Mouse (Mus musculus) hindbrain, embryonic 13.5 days (tissue): Measurements from ENCODE around the gene Anapc2. TPM values are rescaled to one million over a fixed set of nuclear protein-coding genes. Genes with fewer than 3 reads are reported as not detected.

Experiments
- ATAC-seq: fragments of 200-750 bp; cut with Nextera tagmentation; 2 replicates; pipeline ENCODE4 v1.8.0; 2017; ENCODE audit warnings: moderate TSS enrichment; ENCODE audit not compliant: low FRiP score
- H3K27ac ChIP-seq: fragments of 300-500 bp; sonication (generic); 2 replicates; pipeline ENCODE4 v1.5.1; 2015; ENCODE audit warnings: inconsistent platforms, mild to moderate bottlenecking, moderate library complexity
- H3K27me3 ChIP-seq: fragments of 300-500 bp; sonication (generic); 2 replicates; pipeline ENCODE4 v1.6.1; 2015; ENCODE audit warnings: mild to moderate bottlenecking, inconsistent platforms
- H3K36me3 ChIP-seq: fragments of 300-500 bp; sonication (generic); 2 replicates; pipeline ENCODE4 v1.6.1; 2015; ENCODE audit warnings: mild to moderate bottlenecking, inconsistent platforms
- H3K4me1 ChIP-seq: fragments of 300-500 bp; sonication (generic); replicated peaks from 2 replicates; pipeline ENCODE4 v1.6.1; 2015; ENCODE audit warnings: inconsistent platforms
- H3K4me2 ChIP-seq: fragments of 300-500 bp; sonication (generic); 2 replicates; pipeline ENCODE4 v1.6.1; 2015; ENCODE audit warnings: inconsistent platforms, mild to moderate bottlenecking, moderate library complexity
- H3K4me3 ChIP-seq: fragments of 300-500 bp; sonication (generic); 2 replicates; pipeline ENCODE4 v1.5.1; 2015; ENCODE audit warnings: mild to moderate bottlenecking, inconsistent platforms
- H3K9ac ChIP-seq: fragments of 300-500 bp; sonication (generic); 2 replicates; pipeline ENCODE4 v1.6.1; 2015; ENCODE audit warnings: mild to moderate bottlenecking, inconsistent platforms
- H3K9me3 ChIP-seq: fragments of 300-500 bp; sonication (generic); 2 replicates; pipeline ENCODE4 v1.6.1; 2016; ENCODE audit warnings: inconsistent platforms
- WGBS: fragments of 180-500 bp; shearing (Covaris S2); methylation state at CpG from one replicate; pipeline ENCODE4 v1.1.7; 2015; 5-methylcytosine and 5-hydroxymethylcytosine counted together
- polyA plus RNA-seq: library from polyadenylated mRNA; unstranded; fragments of >200 nt; fragmentation: Nextera tagmentation; extraction: Ambion mirVana; gene quantifications from 2 replicates; pipeline ENCODE4 v1.2.1, GENCODE M21; 2015

Anapc2 gene
- 143 TPM in 2 replicates for polyA plus RNA-seq

DNA sequence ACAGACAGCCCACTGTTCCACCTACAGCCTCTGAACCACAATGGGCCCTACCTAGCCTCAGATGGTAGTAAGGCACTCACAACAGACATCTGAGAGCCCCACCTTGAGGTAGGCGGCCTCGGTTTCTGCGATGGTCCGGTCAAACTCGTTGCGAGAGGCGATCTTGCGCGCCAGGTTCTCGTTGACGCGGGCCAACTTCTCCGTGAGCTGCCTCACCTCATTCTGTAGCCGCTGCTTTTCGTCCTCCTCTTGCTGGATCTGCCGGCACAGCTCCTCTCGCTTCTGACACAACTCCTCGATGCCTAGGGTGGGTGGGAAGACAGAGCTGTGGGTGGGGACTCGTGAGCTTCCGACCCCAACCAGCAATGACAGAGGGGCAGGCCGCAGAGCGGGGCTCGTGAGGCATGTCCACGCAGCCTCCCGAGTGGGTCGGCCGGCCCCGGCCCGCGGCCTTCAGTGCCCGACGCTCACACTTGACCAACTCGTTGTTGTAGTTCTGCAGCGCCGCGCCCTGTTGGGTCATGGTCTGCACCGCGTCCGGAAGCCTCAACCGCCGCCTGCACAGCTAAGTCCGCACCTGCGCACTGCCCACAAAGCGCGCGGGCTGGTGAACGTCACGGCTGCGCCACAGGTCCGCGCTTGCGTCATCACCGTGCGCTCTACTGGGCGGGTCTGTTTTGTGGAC, at the start of gene Anapc2, which contains the start of gene Ssna1:
Gene Anapc2 (plus strand): TSS at position 652 of the 685 bp plus-strand sequence.
Gene Ssna1 (minus strand): TSS at position 612 of the 685 bp plus-strand sequence.
- peaks cover 68% of the 10 kb centered on the region for H3K36me3 ChIP-seq
- no peaks in the 10 kb centered on the region for H3K27me3 ChIP-seq
- H3K9me3 ChIP-seq: no peaks in the 10 kb centered on the region
- peaks cover 52% of the 10 kb centered on the region for H3K4me1 ChIP-seq
- peak within 1 kb of the TSS; percentile 97 for H3K4me2 ChIP-seq
- peak within 1 kb of the TSS; percentile 95 for H3K4me3 ChIP-seq
- WGBS: under 1% methylated on average over 55 of the region's 55 CpGs
- H3K9ac ChIP-seq: peak within 1 kb of the TSS; percentile 92
- peak; percentile 94 for ATAC-seq
- peak within 1 kb of the TSS; percentile 91 for H3K27ac ChIP-seq

DNA sequence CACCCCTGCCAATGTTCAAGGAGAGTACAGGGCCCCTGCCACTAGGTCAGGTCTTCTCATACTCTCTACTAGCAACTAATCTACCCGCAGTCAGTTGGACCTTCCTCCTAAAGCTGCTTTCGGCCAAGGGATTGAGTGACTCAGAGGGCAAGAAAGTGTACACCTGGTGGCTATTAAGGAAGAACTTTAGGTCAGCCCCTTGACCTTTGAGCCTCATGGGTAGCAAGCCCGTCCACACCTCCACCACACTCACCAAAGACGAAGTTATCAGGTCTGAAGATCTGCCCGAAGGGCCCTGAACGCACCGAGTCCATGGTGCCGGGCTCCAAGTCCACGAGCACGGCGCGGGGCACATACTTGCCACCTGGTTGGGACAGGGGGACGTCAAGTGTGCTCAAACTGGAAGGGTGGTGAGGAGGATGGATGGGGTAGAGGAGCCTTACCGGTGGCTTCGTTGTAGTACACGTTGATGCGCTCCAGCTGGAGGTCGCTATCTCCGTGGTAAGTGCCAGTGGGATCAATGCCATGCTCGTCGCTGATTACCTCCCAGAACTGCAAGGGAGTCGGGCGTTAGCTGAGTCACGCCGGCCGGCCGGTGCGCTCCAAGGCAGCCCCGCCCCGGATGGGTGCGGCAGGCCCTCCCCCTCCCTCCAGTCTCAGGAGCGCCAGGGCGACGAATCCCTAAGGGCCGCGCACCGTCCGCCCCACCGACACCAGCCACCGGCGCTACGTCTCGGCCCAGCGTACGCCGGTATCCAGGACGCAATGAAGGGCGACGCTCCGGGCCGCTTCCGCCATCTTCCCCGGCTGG, 48.4 kb upstream of the Anapc2 start:
- no peaks in the 10 kb centered on the region for H3K27me3 ChIP-seq
- no peaks in the 10 kb centered on the region for H3K9me3 ChIP-seq
- H3K36me3 ChIP-seq: peaks cover 9% of the 10 kb centered on the region
- H3K9ac ChIP-seq: peak overlapping the region; percentile 90
- H3K4me3 ChIP-seq: peak overlapping the region; percentile 88
- H3K27ac ChIP-seq: peak overlapping the region; percentile 94
- no peak; the same call in 1 of the 2 replicates for ATAC-seq
- peak overlapping the region; percentile 92 for H3K4me2 ChIP-seq
- 3% methylated on average over 40 of the region's 53 CpGs for WGBS
- peaks cover 22% of the 10 kb centered on the region for H3K4me1 ChIP-seq

DNA sequence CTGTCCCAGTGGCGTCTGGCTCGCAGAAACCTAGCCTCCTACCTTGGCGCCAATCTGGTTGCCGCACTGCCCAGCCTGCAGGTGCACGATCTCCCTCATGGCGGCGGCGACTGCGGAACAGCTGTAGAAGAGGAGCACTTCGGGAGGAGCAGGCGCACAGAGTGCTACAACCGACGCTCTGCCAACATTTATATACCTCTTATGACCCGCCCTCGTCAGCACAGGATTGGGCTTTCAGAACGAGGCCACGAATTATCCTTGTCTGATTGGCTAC, 47.8 kb upstream of the Anapc2 start, which contains the start of gene Tubb4b:
Gene Tubb4b (minus strand): TSS at position 211 of the 274 bp plus-strand sequence.
- Histone ChIP-seq H3K9ac (peak within 1 kb of the TSS; percentile 90), H3K27ac (peak within 1 kb of the TSS; percentile 97), H3K4me1 (peaks cover 25% of the 10 kb centered on the region), H3K36me3 (peaks cover 9% of the 10 kb centered on the region), H3K9me3 (no peaks in the 10 kb centered on the region), H3K4me3 (peak within 1 kb of the TSS; percentile 88), H3K27me3 (no peaks in the 10 kb centered on the region), H3K4me2 (peak within 1 kb of the TSS; percentile 92)
- under 1% methylated on average over 17 of the region's 17 CpGs for WGBS
- no peak for ATAC-seq

DNA sequence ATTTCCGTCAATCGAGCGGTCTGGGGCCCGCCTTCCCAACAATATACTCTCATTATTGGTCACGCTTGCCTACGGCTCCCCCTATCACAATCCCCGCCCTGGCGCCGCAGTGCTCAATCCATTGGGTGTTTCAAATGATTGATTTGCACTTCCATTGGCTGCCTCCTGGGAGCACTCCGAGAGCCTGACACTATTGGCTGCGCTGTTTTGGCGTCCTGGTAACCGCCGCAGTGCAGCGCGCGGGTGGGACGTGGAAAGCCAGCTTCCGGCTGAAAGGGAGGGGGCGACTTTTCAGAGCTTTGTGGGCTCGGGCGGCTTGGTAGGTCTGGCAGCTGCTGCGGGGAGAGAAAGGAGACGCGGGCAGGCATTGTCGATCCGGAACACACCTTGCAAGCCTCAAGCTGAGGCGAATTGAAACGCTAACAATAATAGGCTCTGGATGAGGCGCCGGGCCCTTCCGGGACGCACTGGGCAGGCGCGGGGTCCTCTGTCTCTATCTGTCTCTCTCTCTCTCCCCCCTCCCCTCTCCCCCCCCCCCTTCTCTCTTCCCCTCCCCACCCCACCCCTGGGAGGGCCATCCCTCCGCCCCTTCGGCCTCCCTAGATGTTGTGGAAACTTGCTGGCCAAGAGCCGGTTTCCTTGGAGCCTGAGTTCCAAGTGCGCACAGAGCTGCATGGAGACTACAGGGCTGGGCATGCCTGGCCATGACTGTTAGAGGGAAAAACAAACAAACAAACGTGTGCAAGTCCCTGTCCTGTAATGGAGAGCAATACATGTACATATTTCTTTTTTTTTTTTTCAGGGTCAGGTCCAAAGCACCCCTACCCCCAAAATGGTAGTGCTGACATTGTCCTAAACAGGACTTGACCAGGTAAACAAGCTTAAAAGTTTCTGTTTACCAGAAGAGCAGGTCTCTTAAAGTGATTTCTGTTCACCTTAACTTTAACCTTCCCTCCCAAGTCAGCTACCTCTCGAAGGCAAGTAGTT, 47.2 kb upstream of the Anapc2 start:
- Histone ChIP-seq H3K4me3 (peak overlapping the region; percentile 49), H3K36me3 (peaks cover 9% of the 10 kb centered on the region), H3K27me3 (0 out of 2 replicates have a peak, but pooled peaks cover 1% of the 10 kb centered on the region), H3K27ac (peak overlapping the region; percentile 97), H3K4me1 (peaks cover 25% of the 10 kb centered on the region), H3K9ac (peak overlapping the region; percentile 73), H3K4me2 (peak overlapping the region; percentile 56), H3K9me3 (no peaks in the 10 kb centered on the region)
- WGBS: 2% methylated on average over 41 of the region's 41 CpGs
- ATAC-seq: peak; percentile 98

DNA sequence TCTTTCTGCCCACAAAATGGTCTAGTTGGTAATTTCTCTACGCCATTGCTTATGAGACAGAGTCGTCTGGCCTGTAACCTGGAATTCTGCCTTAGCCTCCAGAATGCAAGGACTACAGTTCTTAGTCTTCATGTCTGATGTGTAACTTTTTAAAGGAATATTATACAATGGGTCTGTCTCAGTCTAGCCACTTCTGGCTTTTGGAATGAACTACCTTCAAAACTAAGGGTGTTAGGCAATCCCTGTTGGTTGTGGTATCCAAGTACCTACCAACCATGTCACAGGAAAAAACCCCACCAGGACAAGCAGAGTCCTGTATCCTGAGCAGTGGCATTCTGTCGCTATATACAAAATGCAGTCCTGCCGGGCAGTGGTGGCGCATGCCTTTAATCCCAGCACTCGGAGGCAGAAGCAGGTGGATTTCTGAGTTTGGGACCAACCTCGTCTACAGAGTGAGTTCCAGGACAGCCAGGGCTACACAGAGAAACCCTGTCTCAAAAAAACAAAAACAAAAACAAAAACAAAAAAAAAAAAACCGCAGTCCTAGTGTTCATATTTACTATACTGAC, 46.4 kb upstream of the Anapc2 start:
- Histone ChIP-seq H3K36me3 (peaks cover 9% of the 10 kb centered on the region), H3K27me3 (0 out of 2 replicates have a peak, but pooled peaks cover 10% of the 10 kb centered on the region), H3K9me3 (no peaks in the 10 kb centered on the region), H3K4me1 (peaks cover 25% of the 10 kb centered on the region), H3K27ac (peak overlapping the region; percentile 97), H3K9ac (peak overlapping the region; percentile 73), H3K4me3 (0 out of 2 replicates have a peak overlapping the region, but pooled peaks have one; percentile 49), H3K4me2 (peak overlapping the region; percentile 56)
- 80% methylated on average over 8 of the region's 8 CpGs for WGBS
- no peak for ATAC-seq

DNA sequence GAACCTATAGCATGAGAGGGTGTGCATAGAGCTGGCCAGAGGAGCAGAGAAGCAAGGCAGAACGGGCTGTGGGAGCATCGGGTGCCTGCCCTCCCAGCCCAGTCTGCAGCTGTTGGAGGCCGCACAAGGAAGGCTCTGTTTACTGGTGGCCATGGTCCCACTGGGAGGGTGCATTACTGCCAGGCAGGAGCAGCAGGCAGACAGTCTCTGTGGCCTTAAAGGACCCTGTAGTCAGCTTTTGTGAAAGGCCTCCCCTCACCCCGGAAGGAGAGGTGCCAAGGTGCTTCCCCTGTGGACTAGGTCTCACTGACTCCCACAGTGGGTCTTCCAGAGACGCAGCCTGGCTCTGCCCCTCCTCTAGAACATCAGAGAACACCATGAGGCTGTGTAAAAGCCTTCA, 45.4 kb upstream of the Anapc2 start:
- no peak overlapping the region for H3K4me2 ChIP-seq
- ATAC-seq: no peak
- 81% methylated on average over 5 of the region's 5 CpGs for WGBS

DNA sequence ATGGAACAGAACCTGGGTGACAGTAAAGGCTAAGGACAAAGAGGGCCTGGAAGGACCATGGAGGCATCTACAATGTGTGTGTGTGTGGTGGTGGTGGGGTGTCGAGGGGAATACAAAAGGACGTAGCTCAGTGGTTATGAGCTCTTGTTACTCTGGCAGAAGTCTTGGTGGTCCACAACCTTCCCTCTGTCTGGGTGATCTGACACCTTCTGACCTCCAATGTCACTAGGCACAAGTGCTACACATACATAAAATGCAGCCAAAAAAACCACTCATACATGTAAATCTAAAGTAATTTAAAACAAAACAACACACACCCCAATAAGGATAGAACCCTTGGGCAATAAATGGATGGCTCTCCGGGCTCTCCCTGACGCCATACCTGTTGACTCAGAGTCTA, 44.9 kb upstream of the Anapc2 start:
- peaks cover 17% of the 10 kb centered on the region; the same call in 1 of the 2 replicates for H3K27me3 ChIP-seq
- H3K4me2 ChIP-seq: no peak overlapping the region
- no peaks in the 10 kb centered on the region for H3K36me3 ChIP-seq
- WGBS: 88% methylated on average over 4 of the region's 4 CpGs
- H3K27ac ChIP-seq: no peak overlapping the region
- ATAC-seq: no peak
- peaks cover 25% of the 10 kb centered on the region for H3K4me1 ChIP-seq
- no peak overlapping the region for H3K4me3 ChIP-seq
- no peak overlapping the region for H3K9ac ChIP-seq
- H3K9me3 ChIP-seq: no peaks in the 10 kb centered on the region

More for the DNA sequence above, 45.4 kb upstream of the Anapc2 start:
- H3K27me3 ChIP-seq: peaks cover 17% of the 10 kb centered on the region; the same call in 1 of the 2 replicates
- H3K4me3 ChIP-seq: no peak overlapping the region
- H3K36me3 ChIP-seq: peaks cover 2% of the 10 kb centered on the region
- H3K9me3 ChIP-seq: no peaks in the 10 kb centered on the region
- H3K27ac ChIP-seq: no peak overlapping the region
- peaks cover 25% of the 10 kb centered on the region for H3K4me1 ChIP-seq
- H3K9ac ChIP-seq: no peak overlapping the region

DNA sequence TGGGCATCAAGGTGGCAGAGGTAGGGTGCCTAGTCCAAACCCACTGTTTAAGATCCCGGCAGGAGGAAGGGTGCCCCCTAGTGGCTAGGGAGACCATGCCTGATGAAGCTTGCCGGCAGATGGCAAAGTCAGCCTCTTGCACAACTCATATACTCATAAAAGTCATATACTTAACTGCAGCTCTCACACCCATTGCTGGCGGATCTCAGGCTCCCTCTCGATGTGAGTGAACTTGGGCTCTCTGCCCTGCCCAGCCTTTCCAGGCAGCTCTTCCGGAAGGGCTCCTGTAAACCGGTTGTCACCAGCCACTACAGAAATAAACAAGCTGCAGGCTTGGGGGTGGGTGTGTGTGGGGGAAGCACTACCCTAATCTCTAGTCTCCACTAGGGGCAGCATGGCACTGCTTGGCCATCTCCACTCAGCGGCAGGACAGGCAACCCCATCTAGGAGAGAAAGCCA, 43.8 kb upstream of the Anapc2 start:
- H3K27me3 ChIP-seq: peaks cover 17% of the 10 kb centered on the region; the same call in 1 of the 2 replicates
- peak overlapping the region; percentile 42 for H3K4me2 ChIP-seq
- peak overlapping the region; percentile 23 for H3K4me3 ChIP-seq
- H3K27ac ChIP-seq: peak overlapping the region; percentile 72
- ATAC-seq: no peak
- peaks cover 20% of the 10 kb centered on the region for H3K4me1 ChIP-seq
- no peaks in the 10 kb centered on the region for H3K36me3 ChIP-seq
- under 1% methylated on average over 7 of the region's 7 CpGs for WGBS
- no peaks in the 10 kb centered on the region for H3K9me3 ChIP-seq
- peak overlapping the region; percentile 53; the same call in 1 of the 2 replicates for H3K9ac ChIP-seq

DNA sequence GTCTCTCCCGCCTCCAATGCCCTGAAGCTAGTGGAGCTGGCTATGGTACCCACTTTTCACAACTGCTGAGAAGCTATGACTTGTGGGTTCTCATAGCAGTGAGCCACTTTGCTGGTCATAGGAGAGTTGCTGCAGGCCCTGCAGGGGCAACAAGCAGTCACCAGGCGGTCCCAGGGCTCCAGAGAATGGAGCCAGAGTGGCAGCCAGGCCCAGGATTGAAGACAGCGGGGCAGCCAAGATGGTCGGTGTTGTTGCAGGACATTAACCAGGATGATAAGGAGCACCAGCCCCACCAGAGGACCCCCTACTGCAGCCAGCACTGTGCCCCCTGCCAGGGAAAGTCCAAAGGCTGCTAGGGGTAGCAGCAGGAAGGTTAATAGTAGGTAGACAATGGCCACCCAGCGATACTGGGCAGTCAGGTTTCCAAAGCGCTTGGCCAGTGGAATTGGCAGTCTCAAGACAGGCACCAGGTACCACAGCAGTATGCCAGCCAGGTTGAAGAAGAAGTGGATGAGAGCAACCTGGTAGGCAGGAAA, 43.2 kb upstream of the Anapc2 start:
- H3K4me3 ChIP-seq: no peak overlapping the region; the same call in 1 of the 2 replicates
- 0 out of 2 replicates have a peak overlapping the region, but pooled peaks have one; percentile 72 for H3K27ac ChIP-seq
- peaks cover 16% of the 10 kb centered on the region for H3K4me1 ChIP-seq
- no peaks in the 10 kb centered on the region for H3K9me3 ChIP-seq
- H3K27me3 ChIP-seq: peaks cover 19% of the 10 kb centered on the region; the same call in 1 of the 2 replicates
- peak overlapping the region; percentile 42 for H3K4me2 ChIP-seq
- no peak overlapping the region for H3K9ac ChIP-seq
- 68% methylated on average over 6 of the region's 6 CpGs for WGBS
- no peaks in the 10 kb centered on the region for H3K36me3 ChIP-seq
- no peak for ATAC-seq

DNA sequence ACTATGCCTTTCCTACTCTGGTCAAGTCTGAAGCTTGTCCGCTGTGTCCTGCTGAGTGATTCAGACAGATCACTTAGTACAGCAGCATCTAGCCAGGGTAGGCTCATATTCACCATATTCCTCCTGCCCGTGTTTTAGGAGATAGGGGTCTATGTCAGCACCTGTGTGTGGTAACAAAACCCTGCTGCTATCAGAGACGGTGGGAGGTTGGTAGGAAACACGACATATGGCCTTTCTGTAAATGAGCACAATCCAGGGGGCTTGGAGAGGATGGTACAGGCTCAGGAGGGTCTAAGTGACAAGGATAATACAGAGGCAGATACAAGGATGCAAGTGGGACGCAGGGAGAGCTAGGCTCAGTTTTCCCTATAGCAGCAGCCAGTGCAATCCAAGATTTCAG, 42.7 kb upstream of the Anapc2 start:
- H3K36me3 ChIP-seq: no peaks in the 10 kb centered on the region
- WGBS: 82% methylated on average over 5 of the region's 5 CpGs
- H3K27ac ChIP-seq: no peak overlapping the region
- H3K4me3 ChIP-seq: no peak overlapping the region
- no peak overlapping the region for H3K4me2 ChIP-seq
- peaks cover 24% of the 10 kb centered on the region for H3K27me3 ChIP-seq
- H3K4me1 ChIP-seq: peaks cover 16% of the 10 kb centered on the region
- no peak overlapping the region for H3K9ac ChIP-seq
- no peak for ATAC-seq
- no peaks in the 10 kb centered on the region for H3K9me3 ChIP-seq

DNA sequence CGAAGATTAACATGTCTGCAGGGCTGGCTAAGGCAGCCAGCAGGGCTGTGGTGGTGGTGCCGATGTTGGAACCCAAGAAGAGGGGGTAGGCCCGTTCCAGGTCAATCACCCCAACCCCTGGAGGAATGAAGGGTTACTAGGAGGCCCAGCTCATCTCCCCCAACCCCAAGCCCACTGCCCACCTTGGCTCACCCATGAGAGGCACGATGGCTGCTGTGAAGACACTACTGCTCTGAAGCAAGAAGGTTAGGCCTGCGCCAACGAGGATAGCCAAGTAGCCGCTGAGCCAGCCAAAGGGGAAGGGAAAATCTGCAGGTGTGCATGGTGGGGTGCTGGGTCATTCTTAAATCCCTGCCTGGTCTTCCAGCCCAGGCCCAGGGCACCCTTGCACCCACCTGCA, 41.7 kb upstream of the Anapc2 start:
- H3K4me2 ChIP-seq: no peak overlapping the region
- peaks cover 12% of the 10 kb centered on the region for H3K4me1 ChIP-seq
- whole genome bisulfite sequencing: 91% methylated on average over 7 of the region's 7 CpGs
- H3K4me3 ChIP-seq: no peak overlapping the region
- no peak overlapping the region for H3K9ac ChIP-seq
- peaks cover 33% of the 10 kb centered on the region for H3K27me3 ChIP-seq
- H3K27ac ChIP-seq: no peak overlapping the region
- H3K9me3 ChIP-seq: no peaks in the 10 kb centered on the region
- ATAC-seq: no peak
- H3K36me3 ChIP-seq: no peaks in the 10 kb centered on the region
